Mouse (Mus musculus) megakaryocyte, embryonic 14.5 days (primary cell): ENCODE measurements around the gene Fgfr2. TPM values are rescaled to one million over a fixed set of nuclear protein-coding genes. Genes with fewer than 3 reads are reported as not detected.

Experiments
- H3K27me3 ChIP-seq: replicated peaks from 2 replicates; pipeline ENCODE3; 2012; ENCODE audit warnings: inconsistent platforms
- H3K36me3 ChIP-seq: replicated peaks from 2 replicates; pipeline ENCODE3; 2012; ENCODE audit warnings: low read length, inconsistent platforms, mixed read lengths
- H3K4me1 ChIP-seq: 2 replicates; pipeline ENCODE4 v1.6.1; 2012; ENCODE audit warnings: inconsistent platforms
- H3K4me3 ChIP-seq: replicated peaks from 2 replicates; pipeline ENCODE3; 2012; ENCODE audit warnings: moderate library complexity, mild to moderate bottlenecking, inconsistent platforms
- H3K9me3 ChIP-seq: 2 replicates; pipeline ENCODE4 v1.6.1; 2012; ENCODE audit warnings: inconsistent platforms
- FLI1 ChIP-seq: IDR thresholded peaks from 2 replicates; pipeline ENCODE4 v1.6.1; 2012; ENCODE audit warnings: low read length, inconsistent platforms, mixed read lengths
- GATA1 ChIP-seq: IDR thresholded peaks from 3 replicates; pipeline ENCODE4 v1.6.1; 2012; ENCODE audit warnings: mixed read lengths, low read length, inconsistent platforms, borderline replicate concordance
- polyA plus RNA-seq: library from polyadenylated mRNA; stranded (reverse); fragments of >175 nt; gene quantifications from 2 replicates; pipeline ENCODE4 v1.2.3, GENCODE M21; 2012; ENCODE audit warnings: low replicate concordance; ENCODE audit not compliant: insufficient read depth

Fgfr2 gene
- polyA plus RNA-seq, 1 experiment: 0.45 TPM

- H3K36me3 ChIP-seq: no peaks in the 10 kb centered on the region
- peaks cover 56% of the 10 kb centered on the region for H3K27me3 ChIP-seq
- no peaks in the 10 kb centered on the region for H3K9me3 ChIP-seq
- H3K4me1 ChIP-seq: peaks cover 23% of the 10 kb centered on the region
- H3K4me3 ChIP-seq: no peak overlapping the region
- no peak for TF ChIP-seq FLI1
- no peak for TF ChIP-seq GATA1
Measured at GRCm38 (mm10) chr7:132393014-132393406, 730.1 kb downstream of the Fgfr2 start.

DNA sequence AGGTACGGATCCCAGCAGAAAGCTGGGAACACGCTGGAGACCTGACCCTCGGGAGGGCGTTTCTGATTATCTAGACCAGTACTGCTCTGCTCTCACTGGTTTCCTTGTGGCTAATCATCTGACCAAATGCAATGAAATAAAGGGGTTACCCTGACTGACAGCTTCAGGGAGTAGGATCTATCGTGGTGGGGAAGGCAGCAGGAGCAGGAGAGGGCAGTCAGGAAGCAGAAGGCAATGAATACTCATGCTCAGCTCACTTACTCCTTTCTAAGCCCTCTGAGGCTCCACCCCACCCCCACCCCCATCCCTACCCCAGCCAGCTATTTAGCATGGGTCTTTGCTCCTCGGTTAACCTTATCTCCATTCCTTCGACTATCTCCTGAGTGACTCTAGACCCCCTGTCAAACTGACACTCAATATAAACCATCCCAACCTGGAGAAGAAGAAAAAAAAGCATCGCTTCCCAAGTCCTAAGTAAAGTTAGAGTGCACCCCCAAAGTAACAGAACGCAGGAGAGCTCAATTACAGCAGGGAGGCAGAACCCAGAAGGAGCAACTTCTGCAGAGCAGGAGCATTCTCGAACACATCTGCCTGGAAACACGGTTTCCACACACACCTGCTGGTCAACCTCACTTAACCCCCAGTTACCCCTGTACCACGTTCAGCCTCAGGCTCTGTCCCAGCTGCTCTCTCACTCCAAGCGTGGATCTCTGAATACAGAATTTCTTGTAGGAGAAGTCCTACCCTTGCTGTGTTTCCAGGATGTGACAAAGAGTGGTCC lies 730.7 kb downstream of the Fgfr2 start:
- Histone ChIP-seq H3K4me1 (peaks cover 23% of the 10 kb centered on the region), H3K36me3 (no peaks in the 10 kb centered on the region), H3K9me3 (no peaks in the 10 kb centered on the region), H3K4me3 (no peak overlapping the region), H3K27me3 (peaks cover 51% of the 10 kb centered on the region)
- TF ChIP-seq FLI1 (no peak), GATA1 (no peak)

- no peak for TF ChIP-seq GATA1
- no peak for TF ChIP-seq FLI1
- Histone ChIP-seq H3K4me1 (peaks cover 40% of the 10 kb centered on the region), H3K36me3 (no peaks in the 10 kb centered on the region)
Measured at GRCm38 (mm10) chr7:132389473-132389872, 733.7 kb downstream of the Fgfr2 start.

GRCm38 (mm10) chr7:132387507-132387906 lies 735.6 kb downstream of the Fgfr2 start:
- H3K36me3 ChIP-seq: no peaks in the 10 kb centered on the region
- peaks cover 40% of the 10 kb centered on the region for H3K4me1 ChIP-seq
- TF ChIP-seq GATA1 (no peak), FLI1 (no peak)
- H3K9me3 ChIP-seq: no peaks in the 10 kb centered on the region
- no peak overlapping the region for H3K4me3 ChIP-seq
- peaks cover 64% of the 10 kb centered on the region for H3K27me3 ChIP-seq

More at GRCm38 (mm10) chr7:132389473-132389872, 733.7 kb downstream of the Fgfr2 start:
- Histone ChIP-seq H3K4me3 (peak overlapping the region; percentile 59), H3K27me3 (peaks cover 68% of the 10 kb centered on the region), H3K9me3 (no peaks in the 10 kb centered on the region)

GRCm38 (mm10) chr7:132386316-132386715 lies 736.8 kb downstream of the Fgfr2 start:
- H3K9me3 ChIP-seq: no peaks in the 10 kb centered on the region
- H3K4me3 ChIP-seq: no peak overlapping the region
- TF ChIP-seq FLI1 (no peak), GATA1 (no peak)
- H3K4me1 ChIP-seq: peaks cover 37% of the 10 kb centered on the region
- peaks cover 59% of the 10 kb centered on the region for H3K27me3 ChIP-seq
- no peaks in the 10 kb centered on the region for H3K36me3 ChIP-seq

- H3K27me3 ChIP-seq: peaks cover 52% of the 10 kb centered on the region
- H3K4me3 ChIP-seq: no peak overlapping the region
- peaks cover 40% of the 10 kb centered on the region for H3K4me1 ChIP-seq
- no peaks in the 10 kb centered on the region for H3K36me3 ChIP-seq
- H3K9me3 ChIP-seq: no peaks in the 10 kb centered on the region
- TF ChIP-seq GATA1 (no peak), FLI1 (no peak)
Measured at GRCm38 (mm10) chr7:132385456-132386130, 737.6 kb downstream of the Fgfr2 start.

- H3K36me3 ChIP-seq: no peaks in the 10 kb centered on the region
- TF ChIP-seq FLI1: no peak
- H3K9me3 ChIP-seq: 0 out of 2 replicates have a peak, but pooled peaks cover 2% of the 10 kb centered on the region
- peaks cover 36% of the 10 kb centered on the region for H3K4me1 ChIP-seq
- peaks cover 46% of the 10 kb centered on the region for H3K27me3 ChIP-seq
- no peak overlapping the region for H3K4me3 ChIP-seq
Measured at GRCm38 (mm10) chr7:132384736-132385455, 738.3 kb downstream of the Fgfr2 start.

DNA sequence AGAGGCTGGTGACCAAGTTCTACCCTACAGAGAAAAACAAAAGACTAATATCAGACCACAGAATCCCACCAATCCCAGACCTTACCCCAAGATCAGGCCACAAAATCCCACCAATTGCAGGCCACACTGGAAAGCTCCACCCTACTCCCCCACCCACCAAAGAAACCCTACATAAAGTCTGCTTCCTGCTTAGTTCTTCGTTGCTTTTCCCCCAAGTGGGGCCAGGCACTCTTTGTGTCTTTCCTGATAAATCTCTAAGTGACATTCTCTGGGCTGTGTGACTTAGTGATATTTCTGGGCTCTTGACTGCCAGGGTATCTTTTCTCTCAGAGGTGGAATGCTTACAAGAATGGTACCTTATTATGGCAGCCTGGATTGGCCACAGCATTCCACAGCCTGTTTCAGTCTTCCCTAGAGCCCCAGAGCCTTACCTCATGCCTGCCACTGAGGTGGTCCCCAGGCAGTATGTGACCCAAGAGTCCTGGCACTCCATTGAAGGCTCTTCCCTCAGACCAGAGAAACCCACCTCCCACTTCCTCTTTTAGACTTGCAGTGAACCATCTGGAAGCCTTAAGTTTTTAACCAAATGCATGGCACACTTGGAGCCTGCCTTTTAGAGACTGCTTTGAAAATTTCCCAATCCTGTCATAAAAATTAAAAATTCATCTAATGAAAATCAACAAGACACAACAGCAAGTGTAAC lies 742.4 kb downstream of the Fgfr2 start:
- Histone ChIP-seq H3K9me3 (peaks cover 7% of the 10 kb centered on the region; the same call in 1 of the 2 replicates), H3K36me3 (no peaks in the 10 kb centered on the region), H3K27me3 (peaks cover 54% of the 10 kb centered on the region)

GRCm38 (mm10) chr7:132377913-132378312 lies 745.2 kb downstream of the Fgfr2 start:
- peaks cover 7% of the 10 kb centered on the region; the same call in 1 of the 2 replicates for H3K9me3 ChIP-seq
- TF ChIP-seq FLI1 (no peak), GATA1 (no peak)
- peaks cover 50% of the 10 kb centered on the region for H3K27me3 ChIP-seq

More for the DNA sequence above, 742.4 kb downstream of the Fgfr2 start:
- TF ChIP-seq GATA1 (no peak), FLI1 (no peak)
- Histone ChIP-seq H3K4me3 (no peak overlapping the region), H3K4me1 (peaks cover 15% of the 10 kb centered on the region)

More at GRCm38 (mm10) chr7:132377913-132378312, 745.2 kb downstream of the Fgfr2 start:
- peaks cover 3% of the 10 kb centered on the region for H3K4me1 ChIP-seq
- no peaks in the 10 kb centered on the region for H3K36me3 ChIP-seq
- H3K4me3 ChIP-seq: no peak overlapping the region
